Mouse (Mus musculus) ES-Bruce4 (cell line): ENCODE results near the gene Specc1.

ENCODE experiments used
- CTCF ChIP-seq: IDR thresholded peaks from one replicate; pipeline ENCODE4 v1.8.1; 2011; ENCODE audit warnings: low read depth, low read length
- EP300 ChIP-seq: IDR thresholded peaks from 2 replicates; pipeline ENCODE4 v1.6.1; 2011; ENCODE audit warnings: low read depth, low read length; ENCODE audit not compliant: insufficient read depth
- POLR2A ChIP-seq: IDR thresholded peaks from one replicate; pipeline ENCODE4 v1.8.1; 2011; ENCODE audit warnings: low read length; ENCODE audit not compliant: insufficient read depth

- TF ChIP-seq CTCF (no peak), POLR2A (no peak), EP300 (no peak)
These were observed 50.1 kb downstream of the Specc1 start for GRCm38 (mm10) chr11:62006680-62007079.
